Mouse (Mus musculus) regulatory T cell (primary cell): ENCODE measurements at regions not wholly inside any gene's neighbourhood (a gene's known extent, or its start where the extent isn't known, plus 50 kb on each side); places are given as distances from the start of the nearest gene placed in this dataset.

ENCODE experiments used
- in situ Hi-C: fragments of 300-600 bp; cut with MboI, MseI; formaldehyde crosslinking; loops from one replicate; pipeline ENCODE4 v1.15.1; 2025; ENCODE audit warnings: high pct_unique_total_duplicates

DNA sequence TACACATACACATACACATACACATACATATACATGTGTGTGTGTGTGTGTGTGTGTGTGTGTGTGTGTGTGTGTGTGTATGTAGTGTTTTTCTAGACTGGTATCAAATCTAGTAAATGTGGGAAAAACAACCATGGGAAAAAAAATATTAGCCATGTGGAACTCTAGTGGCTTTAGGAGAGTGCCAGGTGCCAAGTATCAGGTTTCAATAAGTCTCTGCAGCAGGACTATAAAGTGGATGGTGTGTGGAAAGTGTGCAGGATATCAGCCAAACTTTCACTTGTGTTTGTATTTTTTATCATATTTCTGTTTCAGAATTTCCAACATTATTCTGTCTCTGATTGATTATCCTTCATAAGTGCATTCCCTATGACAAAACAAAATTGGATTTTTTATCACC is 653.3 kb upstream of the Fam98a start:
- in situ Hi-C loops = no loop called here

DNA sequence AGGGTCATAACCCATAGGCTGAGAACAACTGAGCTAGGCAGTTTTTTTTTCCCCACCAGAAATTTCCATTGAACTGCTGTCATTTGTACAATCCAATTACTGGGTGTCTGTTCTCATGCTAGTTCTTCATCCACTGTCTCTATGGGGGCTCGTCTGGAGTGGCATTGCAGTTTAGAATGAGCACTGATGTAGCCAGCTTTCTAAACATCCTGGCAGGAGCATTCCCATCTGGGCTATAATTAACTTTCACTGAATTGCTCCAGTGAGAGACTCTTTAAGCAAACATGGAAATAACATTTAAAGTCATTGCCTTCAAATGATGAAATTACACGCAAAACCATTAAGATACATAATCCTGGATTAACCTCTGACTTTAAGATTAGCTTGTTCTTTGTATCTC is 633.1 kb upstream of the Fam98a start:
- in situ Hi-C loops = no loop called here

DNA sequence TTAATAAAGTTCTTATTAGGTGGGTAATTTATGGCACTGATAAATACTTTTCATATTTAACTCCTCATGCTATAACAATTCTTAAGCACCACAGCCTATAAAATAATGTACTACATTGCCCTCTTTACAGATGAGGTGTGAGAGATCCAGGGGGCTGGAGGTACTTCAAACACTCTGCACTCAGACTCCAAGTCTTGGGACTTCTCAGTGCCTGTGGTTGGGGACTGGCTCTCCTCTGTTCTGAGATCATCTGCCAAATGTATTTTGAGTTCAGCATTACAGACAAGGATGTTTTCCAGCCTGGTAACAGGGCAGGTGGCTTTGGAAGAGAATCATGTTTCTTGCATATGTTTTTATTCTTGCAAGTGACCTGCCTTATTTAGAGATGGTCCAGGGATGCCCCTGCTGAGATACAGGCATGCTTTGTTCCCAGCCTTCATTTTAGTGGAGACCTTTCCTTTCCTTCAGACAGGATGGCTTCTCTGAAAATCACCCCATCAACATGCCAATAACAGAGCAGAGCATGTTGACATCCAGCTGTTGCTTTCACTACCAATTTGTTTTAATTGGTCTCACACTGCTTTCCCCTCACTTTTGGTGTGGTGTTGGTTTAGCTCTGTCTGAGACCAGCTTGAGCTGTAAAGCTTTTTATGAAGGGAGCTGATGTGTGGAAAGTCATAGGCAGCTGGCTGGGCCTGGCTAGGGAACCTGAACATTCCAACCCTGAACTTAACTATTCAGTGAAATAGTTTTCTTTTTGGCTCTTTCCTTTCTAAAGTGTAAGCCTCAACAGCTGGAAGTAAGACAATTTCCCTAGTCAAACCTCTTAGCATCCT is 585.1 kb upstream of the Fam98a start:
- in situ Hi-C loops = no loop called here

DNA sequence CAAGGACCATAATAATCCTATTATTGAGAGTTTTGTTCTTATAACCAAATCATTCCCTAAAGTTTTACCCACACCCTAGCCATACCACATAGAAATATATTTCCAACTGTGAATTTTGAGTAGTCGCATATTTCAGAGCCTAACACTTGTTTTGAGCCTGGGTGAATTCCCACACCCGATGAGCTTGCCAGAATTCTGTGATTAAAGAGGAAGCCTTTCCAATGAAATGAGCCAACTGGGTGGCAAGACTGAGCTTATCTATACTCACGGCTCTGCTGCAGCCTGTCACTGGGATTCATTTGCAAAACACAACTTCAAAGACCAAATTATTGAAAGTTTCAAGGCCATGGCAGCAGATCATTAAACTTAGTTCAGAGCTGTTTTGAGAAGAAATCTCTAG is 582.3 kb upstream of the Fam98a start:
- in situ Hi-C loops = no loop called here

DNA sequence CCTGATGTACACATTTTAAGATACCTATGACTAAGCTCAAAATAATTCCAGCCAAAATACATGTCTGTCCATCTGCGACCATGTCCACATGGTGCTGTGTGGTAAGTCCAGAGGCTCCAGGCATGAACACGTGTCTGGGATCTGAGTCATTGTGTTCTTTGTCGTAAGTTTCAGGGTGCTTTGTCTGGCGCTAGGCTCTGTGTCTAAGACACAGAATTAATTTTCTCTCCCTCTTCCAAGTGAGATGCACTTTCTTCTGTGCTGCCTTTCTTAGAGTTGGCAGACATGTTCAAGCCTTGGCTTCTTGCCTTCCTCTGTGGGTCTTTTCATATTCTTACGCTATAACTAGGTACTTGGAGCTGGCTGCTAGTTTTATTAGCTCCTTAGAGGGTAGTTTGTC is 573.5 kb upstream of the Fam98a start:
- in situ Hi-C loops = no loop called here

DNA sequence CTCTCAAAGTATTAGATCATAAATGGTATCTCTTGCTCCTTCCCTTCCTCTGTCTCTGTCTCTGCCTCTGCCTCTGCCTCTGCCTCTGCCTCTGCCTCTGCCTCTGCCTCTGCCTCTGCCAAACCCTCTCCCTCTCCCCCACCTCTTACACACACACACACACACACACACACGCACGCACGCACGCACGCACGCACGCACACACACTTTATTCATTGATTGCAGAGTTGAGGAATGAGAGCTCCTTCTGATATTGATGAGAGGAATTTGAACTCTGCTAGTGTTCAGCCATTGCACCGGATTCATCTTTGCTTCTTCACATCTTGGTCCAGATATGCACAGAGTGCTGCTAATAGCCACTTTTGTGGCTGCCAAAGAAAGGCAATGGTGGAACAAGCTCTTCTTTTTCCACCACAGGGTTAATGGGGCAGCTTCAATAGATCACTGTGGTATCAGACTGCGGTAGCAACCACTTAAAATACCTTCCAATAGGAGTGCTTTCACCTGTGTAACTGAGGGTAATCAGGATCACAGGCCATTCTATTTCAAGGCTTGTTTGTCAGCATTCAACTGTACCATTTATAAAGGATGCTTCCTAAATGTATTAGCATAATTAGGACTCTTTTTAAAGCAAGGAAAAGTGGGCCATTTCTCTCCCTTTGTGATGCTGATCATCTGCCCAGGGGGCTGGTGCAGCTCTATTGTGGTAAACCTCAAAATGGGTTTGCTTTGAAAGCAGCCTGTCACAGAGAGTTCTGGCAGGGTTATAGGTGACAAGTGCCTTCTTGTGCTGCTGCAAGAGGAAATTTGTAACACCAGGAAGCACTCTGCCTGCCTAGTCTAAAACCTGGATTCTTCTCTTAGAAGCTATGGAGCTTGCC is 559.8 kb upstream of the Fam98a start:
- in situ Hi-C loops = no loop called here

DNA sequence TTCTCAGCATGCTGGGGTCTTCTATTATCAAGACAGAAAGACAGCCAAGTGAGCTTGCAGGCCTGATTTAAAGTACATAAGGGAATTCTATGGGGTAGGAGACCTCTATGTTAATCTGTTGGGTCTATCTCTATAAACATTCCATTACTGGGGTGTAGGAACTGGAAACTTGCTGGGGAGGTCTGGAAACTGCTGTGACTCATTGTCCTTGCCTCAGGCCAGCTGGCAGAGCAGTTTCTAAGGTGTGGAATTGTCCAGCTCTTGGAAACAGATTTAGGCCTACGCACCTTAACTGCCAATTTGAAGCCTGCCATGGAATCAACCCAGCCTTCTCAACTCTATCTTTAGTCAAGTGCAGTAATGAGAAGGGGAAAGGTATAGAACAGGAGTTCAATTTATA is 559.1 kb upstream of the Fam98a start:
- in situ Hi-C loops = no loop called here

DNA sequence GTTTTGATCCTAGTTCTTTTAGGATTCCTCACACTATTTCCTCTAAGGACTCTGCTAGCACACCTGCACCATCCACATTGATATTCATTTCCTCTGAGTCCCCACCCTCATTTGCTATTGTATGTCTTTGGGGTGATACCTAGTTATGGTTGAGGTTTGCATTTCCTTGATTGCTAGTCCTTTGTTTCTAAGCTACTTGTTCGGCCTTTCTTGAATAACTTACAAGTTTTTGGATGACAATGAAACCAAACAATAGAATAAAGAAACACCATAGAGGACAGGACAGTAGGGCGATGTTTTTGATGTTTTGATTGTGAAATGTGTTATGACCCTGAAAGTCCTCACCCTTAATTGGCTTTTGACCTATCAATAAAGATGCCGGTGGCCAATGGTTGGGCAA is 531.8 kb upstream of the Fam98a start:
- in situ Hi-C loops = no loop called here

DNA sequence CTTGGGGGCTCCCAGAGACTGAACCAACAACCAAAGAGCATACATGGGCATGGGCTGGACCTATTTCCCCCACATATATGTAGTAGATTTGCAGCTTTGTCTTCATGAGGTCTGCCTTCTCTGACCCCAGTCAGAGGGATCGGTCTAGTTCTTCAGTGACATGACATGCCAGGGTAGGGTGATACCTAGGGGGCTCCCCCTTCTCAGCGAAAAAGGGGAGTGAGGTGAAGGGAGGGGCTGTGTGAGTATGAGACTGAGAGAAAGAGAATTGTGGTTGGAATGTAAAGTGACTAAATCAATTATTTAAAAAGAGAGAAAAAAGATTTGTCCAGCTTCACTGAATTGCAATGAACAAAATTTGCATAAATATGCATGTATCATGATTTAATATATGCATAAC is 530.0 kb upstream of the Fam98a start:
- in situ Hi-C loops = no loop called here

DNA sequence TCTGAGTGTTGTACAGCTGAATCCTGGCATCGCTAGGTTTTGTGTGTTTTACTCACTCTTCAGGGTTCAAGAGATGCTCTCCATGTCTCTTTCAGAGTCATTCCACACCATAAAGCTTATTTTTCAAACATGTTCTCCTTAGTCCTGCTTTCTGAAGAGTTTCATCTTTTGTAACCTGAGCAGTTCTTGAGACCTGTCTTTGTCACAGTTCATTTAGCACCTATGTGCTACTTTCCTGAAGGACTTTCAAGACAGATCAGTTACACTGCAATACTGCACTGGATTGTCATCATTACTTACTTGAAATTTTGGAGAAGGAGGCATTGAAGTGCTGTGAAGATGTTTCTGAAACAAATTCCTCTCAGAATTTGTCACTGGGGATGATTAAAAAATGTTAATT is 494.7 kb upstream of the Fam98a start:
- in situ Hi-C loops = no loop called here

DNA sequence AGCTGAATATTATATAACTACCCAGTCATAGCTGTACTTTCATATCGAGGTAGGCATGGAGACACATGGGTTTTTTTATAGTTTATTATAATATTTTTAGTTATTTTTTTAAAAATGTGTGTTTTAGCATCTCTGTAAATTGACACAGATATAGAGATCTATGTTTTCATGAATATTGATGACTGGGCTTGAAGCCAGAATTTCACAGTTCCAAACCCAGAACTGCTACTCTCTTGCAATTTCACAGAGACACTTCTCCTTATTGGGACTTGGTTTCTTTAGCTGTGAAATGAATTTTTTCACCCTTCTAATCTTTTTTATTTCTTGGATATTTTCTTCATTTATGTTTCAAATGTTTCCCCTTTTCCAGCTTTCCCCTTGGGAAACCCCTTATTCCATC is 481.0 kb upstream of the Fam98a start:
- in situ Hi-C loops = no loop called here

DNA sequence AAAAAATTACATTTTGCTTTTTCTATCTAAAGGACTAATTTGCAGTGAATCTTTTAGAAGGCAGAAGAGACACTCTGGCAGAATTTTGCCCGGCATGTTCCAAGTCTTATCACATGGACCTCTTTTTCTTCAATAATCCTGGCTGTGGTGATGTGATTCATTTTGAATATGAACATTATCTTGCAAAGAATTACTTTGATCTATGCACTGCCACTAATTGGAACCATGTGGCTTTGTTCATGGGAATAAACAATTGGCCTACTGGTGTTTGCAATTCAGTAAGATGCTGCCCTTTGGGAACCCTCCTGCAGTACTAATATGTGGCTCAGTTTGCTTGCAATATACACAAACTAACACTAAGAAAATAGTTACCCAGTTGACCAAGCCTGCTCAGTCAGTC is 456.3 kb upstream of the Fam98a start:
- in situ Hi-C loops = no loop called here

DNA sequence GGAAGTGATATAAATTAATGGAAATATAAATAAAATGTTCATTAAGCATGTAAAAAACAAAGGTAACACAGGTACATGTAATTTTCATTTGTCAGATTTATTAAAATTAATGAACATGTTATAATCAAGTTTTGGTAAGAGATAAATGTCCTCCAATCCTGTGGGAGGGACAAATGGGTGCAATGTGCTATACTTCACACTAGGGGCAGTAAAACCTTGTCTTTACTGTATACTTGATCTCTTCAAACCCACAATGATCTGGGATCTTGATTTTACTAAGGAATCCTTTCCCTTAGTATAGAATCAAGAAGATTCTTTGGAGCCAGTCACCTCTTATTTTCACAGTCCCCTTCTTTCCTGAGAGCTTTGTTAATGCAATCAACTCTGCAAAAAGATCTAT is 451.1 kb upstream of the Fam98a start:
- in situ Hi-C loops = no loop called here

DNA sequence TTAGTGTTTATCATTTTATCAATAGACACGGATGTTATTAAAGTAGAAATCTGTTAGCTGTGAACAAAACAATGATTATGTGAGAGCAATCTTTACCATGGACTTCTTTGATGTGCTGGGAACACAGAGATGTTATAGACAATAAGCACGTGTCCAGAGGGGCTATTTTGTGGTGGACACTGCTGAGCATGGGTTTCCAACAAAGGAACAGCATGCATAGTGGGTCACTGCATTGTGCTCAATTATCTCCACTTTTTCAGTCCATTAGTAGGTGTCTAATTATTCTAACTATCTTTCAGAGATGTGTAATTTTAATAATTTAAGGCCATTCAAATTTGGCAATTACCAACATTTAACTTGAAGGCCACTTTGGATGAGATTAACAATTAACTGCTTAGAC is 409.6 kb upstream of the Fam98a start:
- in situ Hi-C loops = no loop called here

DNA sequence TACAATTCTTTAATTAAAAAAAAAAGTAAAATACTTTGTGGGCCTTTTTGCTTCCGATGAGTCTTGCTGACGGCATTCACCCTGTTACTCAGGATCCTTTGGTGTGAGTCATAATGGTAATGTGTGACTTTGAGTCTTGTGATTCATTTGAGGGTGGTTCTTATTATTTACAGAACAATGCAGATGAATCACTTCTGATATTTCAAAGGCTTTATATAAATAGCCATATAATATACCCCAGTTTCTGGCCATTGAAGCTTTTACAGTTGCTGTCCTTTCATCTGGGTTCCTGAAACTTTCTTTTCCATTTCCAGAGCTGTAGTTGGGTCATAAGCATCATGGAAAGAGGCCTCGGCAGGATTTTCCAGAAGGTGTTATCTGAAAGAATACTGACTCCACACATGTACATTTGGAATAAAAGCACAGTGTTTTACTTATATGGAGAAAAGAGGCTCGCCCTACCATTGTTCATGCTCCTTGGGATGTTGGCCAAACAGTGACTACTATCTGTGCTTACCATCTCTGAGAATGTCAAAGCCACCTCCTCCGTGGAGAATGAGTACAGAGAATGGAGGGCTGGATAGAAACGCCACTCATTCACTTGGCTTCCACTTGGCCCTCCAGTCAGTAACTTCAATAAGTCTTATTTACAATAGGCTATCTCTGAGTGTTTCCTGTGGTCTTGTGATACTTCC is 385.1 kb upstream of the Fam98a start:
- in situ Hi-C loops = no loop called here

DNA sequence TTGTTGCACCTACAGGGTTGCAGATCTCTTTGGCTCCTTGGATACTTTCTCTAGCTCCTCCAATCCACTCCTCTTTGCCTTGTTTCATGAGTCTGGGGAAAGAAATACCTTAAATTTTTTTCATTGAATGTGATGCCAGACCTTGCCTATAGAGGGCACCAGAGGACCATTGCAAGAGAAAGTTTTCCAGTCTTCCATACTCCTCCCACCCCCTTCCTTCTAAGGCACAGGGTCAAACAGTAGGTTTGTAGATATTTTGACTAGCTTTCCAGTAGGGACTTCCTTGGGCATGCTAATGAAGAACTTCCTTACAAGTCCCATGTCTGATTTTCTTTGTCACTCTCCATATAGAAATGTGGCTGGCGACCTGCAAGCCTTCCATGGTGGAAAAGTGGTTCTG is 379.3 kb upstream of the Fam98a start:
- in situ Hi-C loops = no loop called here

DNA sequence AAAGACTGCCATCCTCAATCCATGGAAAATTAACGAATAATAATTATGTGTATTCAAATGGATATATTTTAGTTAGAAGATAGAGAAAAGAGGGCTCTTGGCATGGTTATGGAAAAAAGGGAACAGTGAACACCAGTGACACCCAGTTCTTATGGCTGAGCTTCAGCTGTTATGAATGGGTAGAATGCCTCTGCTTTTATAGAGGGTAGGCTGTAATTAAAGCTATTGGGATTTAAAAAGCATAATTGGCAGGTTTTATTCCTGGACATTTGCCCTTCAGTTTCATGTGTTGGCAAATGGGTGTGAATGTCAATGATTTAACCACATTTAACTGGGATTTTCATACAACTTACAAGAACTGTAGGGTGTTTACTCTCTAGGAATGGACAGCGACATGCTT is 368.5 kb upstream of the Fam98a start:
- in situ Hi-C loops = no loop called here

DNA sequence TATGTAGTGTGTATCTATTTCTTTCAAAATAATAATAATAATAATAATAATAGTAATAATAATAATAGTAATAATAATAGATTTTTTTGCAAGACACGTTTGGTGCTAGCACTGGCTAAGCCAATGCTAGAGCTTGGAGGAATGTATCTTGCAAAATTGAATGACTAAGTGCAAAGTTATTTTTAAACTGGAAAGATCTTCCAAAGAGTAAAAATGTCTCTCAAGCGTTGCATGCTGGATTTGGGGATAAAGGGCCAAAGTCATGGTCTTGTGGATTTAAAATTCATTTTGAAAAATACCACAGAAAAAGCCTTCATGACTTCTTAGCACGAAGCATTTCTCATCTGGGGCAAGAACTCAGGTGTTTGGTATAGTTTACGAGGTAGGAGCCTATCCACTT is 365.3 kb upstream of the Fam98a start:
- in situ Hi-C loops = no loop called here

DNA sequence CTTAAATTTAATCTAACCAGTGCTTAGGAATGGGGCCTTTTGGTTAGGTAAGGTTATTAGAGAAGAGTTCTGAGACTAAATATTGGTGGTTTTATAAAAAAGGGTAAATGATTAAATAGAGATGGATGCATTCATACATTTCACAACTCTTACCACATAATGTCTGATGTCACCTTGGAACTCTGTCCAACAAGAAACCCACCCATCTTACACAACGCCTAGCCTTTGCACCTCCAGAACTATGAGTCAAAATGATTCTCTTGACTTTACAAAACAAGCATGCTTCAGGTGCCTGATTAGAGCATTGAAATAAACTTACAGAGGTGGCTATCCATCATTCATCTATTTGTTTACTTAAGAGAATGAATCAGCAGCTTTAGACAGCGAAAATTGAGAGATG is 364.8 kb upstream of the Fam98a start:
- in situ Hi-C loops = no loop called here

DNA sequence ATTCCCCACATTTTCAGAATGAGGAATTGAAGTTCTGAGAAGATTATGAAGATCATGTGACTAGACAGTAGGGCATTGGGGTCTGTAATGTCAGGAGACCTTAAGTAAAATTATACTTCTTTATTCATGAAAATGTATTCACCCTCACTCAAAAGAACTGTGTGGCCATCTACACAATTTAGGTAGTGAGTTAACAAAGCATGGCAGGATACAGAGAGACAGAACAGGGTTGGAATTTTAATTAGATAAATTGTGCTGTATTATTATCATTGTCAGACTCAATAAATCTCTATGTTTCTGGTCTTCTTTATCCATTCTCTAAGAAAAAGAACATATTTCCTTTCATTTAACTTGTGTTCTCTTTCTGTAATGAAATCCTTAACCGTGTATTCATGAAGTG is 363.5 kb upstream of the Fam98a start:
- in situ Hi-C loops = no loop called here

DNA sequence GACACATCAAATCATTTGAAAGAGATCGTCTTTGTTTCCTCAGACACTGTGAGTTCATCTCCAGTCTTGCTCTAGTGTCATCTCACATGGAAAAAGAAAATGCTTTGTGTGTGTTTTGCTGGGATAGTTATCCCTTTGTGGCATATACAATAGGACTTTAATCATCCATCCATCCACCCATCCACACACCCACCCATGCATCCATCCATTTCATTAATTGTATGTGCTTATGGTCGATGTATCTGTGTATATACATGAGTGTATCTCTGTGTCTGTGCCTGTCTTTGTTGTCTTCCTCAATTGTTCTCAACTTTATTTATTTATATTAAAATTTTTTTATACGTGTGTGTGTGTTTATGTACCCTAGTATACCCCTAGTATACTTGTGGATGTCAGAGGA is 355.3 kb upstream of the Fam98a start:
- in situ Hi-C loops = no loop called here

DNA sequence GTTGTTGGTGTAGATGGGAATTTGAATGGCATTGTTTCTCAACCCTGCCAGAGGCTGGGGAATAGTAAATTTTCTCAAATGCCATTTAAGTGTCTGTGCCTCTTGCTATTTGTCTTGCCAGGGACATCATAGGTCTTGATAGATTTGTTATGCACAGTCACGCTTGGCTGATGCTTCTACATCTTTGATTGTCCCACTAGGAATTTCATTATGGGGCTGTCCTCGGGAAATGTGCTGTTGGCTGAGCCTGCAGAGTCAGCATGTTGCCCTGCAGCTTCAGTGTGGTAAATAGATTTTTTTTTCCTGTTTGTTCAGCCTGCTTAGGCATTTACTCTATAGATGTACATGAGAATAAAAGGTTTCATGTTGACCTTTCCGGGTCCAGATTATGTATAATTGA is 354.9 kb upstream of the Fam98a start:
- in situ Hi-C loops = no loop called here

DNA sequence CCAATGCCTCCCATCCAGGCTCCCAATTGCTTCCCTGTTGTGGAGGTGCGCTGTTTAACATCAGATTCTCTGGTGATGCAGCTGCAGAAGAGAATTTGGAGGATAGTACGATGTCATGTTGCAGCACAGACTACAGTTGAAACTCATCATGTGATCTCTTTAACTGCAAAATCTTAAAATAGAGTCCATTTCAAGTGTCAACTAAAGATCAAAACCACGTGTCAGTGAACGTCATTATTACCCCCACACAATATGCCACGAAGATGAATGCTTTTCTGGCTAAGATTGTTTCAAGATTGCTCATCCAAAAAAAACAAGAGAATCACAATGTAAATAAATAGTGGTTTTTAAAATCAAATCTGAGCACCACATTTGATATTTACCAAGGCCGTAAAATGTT is 343.7 kb upstream of the Fam98a start:
- in situ Hi-C loops = no loop called here
